Mouse (Mus musculus) G1E (cell line): ENCODE results near the gene Arhgap45.

ENCODE experiments used
- CTCF ChIP-seq: IDR thresholded peaks from 2 replicates; pipeline ENCODE4 v1.5.1; 2012; ENCODE audit warnings: low read depth, low read length, inconsistent platforms, mixed read lengths
- GATA1 ChIP-seq: IDR thresholded peaks from 2 replicates; pipeline ENCODE4 v1.6.1; 2012; ENCODE audit warnings: borderline replicate concordance, low read length, inconsistent platforms, mixed read lengths
- POLR2AphosphoS5 ChIP-seq: IDR thresholded peaks from 2 replicates; pipeline ENCODE4 v1.6.1; 2012; ENCODE audit warnings: low read depth, low read length, inconsistent platforms; ENCODE audit not compliant: insufficient replicate concordance

GRCm38 (mm10) chr10:80004233-80004705 lies 12.2 kb upstream of the Arhgap45 start:
- no peak for TF ChIP-seq GATA1
- TF ChIP-seq CTCF = no peak
- no peak for TF ChIP-seq POLR2AphosphoS5
